Mouse (Mus musculus): Measurements from ENCODE around the gene Dgkg.

- TF ChIP-seq CTCF (IDR thresholded peaks at IDR 0.05; ENCODE audit: low read depth, low read length) (no peak), GATA1 (IDR thresholded peaks at IDR 0.05; ENCODE audit: borderline replicate concordance, low read length) (no peak)
These were observed 63.1 kb downstream of the Dgkg start for GRCm38 (mm10) chr16:22593907-22594306.

Data from G1E (cell line).